Mouse (Mus musculus) skeletal muscle tissue, adult 2 months (tissue): ENCODE results near the gene Sez6.

Experiments used
- DNase-seq: peaks from one replicate; pipeline ENCODE4 v3.0.0-alpha.2; 2012; ENCODE audit warnings: low read depth, low spot score

Gene Sez6

GRCm38 (mm10) chr11:77930751-77931540 is at the start of gene Sez6:
TSS of gene Sez6 (plus strand) at chr11:77930800.
- DNase-seq, result peak; percentile 12

DNA sequence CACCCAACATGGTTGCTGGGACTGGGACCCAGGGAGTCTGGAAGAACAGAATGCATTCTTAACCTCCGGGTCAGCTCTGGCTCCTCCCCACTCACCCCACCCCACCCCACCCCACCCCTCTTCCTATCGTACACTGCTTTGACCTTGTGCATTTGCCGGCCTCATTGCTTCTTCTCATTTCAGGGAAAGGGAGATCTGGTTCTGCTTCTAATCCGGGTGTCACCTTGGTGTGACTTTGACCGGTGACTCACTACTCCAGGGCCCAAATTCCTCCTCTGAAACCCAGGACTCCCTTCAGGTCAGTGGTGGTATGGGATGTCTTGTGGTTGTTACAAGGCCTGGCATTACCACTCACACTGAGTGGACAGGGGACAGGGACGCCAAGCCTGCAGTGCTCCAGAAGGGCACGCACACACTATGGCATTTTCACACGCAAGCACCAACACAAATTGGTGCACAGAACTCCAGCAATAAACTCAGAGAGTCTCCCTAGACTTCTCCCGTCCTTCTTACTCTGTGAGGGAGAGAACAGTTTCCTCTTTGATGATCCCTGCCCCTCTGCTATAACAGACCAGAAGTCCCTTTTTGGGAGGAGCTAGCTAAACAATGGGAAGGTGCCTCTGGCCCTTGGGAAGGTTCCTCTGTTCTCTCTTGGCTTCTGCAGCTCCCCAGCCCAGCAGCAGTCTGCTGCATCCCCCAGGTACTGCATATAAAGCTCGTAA is 45.9 kb upstream of the Sez6 start:
- no peak for DNase-seq

GRCm38 (mm10) chr11:77885246-77885575 is 45.4 kb upstream of the Sez6 start:
- DNase-seq, result no peak

- DNase-seq, result no peak
These were observed 43.1 kb upstream of the Sez6 start for GRCm38 (mm10) chr11:77887373-77887960.

GRCm38 (mm10) chr11:77888846-77889245 is 41.8 kb upstream of the Sez6 start:
- no peak for DNase-seq

DNA sequence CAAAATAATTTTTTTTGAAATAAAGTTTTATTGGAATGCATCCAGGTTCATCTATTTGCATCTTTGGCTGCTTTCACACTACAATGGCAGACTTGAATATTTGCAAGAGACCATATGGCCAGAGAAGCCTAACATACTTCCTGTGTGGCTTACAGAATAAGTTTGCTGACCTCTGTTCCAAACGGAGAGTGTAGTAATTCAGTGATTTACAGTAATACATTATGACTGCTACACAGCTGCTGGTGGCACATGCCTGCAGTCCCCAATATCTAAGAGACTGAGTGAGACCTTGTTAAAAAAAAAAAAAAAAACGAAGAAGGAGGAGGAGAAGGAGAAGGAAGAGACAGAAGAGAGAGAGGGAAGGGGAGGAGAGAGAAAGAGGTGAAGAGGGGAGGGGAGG is 41.1 kb upstream of the Sez6 start:
- DNase-seq, result no peak

- DNase-seq, result no peak
These were observed 39.8 kb upstream of the Sez6 start for GRCm38 (mm10) chr11:77890648-77891258.

- no peak for DNase-seq
These were observed 37.7 kb upstream of the Sez6 start for GRCm38 (mm10) chr11:77892883-77893282.

DNA sequence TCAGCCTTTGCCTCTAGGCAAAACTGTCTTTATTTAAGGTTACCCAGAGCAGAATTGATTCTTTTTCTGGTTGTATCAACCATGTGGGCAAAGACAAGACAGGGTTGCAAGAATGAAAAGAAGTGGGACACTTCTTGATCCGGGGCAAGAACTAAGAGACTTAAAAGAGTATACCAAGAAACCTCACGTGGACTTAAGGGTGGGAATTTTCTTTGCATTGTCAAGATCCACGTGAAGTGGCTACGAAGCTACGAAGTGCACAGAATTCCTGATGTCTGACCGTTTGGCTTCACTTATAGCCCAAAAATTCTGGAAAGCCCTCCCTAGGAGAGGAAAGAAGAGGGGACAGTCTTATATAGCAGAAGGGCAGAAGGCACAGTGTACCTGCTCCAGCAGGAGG is 37.3 kb upstream of the Sez6 start:
- no peak for DNase-seq

GRCm38 (mm10) chr11:77893787-77894718 is 36.5 kb upstream of the Sez6 start, which contains the start of gene Pipox:
TSS of gene Pipox (minus strand) at chr11:77894096.
- peak; percentile 62 for DNase-seq

GRCm38 (mm10) chr11:77894967-77895366 is 35.6 kb upstream of the Sez6 start:
- DNase-seq, result no peak

GRCm38 (mm10) chr11:77896011-77896410 is 34.6 kb upstream of the Sez6 start:
- no peak for DNase-seq

- DNase-seq, result no peak
These were observed 34.1 kb upstream of the Sez6 start for GRCm38 (mm10) chr11:77896480-77896819.

GRCm38 (mm10) chr11:77896820-77897805 is 33.5 kb upstream of the Sez6 start:
- no peak for DNase-seq

DNA sequence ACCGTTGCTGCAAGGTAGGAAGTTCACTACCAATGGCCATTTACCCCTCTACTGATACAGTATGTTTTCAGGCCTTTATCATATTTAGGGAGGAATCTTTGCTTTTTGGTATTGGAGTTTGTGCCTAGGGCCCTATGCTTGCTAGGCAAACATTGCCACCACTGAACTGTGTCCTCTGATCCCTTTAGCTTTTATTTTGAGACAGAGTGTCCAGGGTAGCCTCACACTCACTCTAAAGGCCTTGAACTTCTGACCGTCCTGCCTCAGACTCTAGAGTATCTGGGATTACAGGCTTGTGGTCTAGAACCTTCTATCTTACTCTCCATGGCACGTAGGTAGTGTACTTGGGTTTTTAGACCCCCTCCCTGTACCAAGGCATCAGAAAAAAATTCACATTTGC is 30.4 kb upstream of the Sez6 start:
- DNase-seq, result no peak

- no peak for DNase-seq
These were observed 29.9 kb upstream of the Sez6 start for GRCm38 (mm10) chr11:77900696-77901095.

DNA sequence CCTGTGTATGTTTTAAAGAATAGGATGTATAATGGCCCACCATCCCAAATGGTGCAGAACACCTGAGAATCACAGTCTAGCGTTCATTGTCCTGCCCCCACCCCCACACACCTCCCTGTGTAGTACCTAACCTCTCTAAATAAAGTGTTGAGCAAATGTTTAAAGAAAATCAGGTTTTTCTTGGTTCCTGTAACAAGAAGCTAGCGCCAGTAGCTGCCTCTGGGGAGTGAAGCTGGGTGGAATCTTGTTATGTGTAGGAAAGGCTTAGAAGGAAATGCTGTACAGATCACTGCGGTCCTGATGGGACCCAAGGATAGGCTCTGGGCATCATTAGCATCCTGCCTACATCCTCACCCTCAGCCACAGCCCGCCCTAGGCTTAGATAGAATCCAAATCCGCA is 29.2 kb upstream of the Sez6 start:
- DNase-seq, result no peak

DNA sequence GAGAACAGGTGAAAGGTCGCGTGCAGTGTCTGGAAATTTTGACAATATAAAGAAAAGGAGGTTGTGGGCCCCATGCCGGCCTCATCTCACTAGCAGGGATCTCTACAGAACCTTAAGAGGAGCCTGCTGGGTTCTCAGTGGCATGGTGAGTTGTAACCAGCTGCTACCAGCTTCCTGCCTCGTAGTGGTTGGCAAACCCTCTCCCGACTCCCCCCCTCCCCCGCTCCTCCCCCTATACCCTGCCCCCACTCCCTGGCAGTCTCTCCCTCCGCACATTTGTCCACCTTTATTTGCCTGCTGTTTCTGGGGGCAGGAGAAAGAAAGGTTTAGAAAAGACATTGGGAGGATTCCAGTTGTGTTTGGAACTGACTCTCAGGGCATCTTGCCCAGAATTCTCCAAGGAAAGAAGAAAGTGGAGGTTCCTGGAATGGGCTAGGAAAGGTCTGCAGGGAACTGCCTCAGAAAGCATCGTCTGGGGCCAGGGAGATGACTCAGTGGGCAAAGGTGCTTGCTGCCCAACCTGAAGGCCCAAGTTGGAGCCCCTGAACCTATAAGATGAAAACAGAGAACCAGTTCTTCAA is 28.7 kb upstream of the Sez6 start:
- DNase-seq, result no peak

- DNase-seq, result no peak
These were observed 26.8 kb upstream of the Sez6 start for GRCm38 (mm10) chr11:77903761-77904160.

- no peak for DNase-seq
These were observed 25.9 kb upstream of the Sez6 start for GRCm38 (mm10) chr11:77904707-77905106.
